Mouse (Mus musculus): ENCODE data around the gene Rpl13a. TPM values are rescaled to one million over a fixed set of nuclear protein-coding genes. Genes with fewer than 3 reads are reported as not detected.
"Not testable (repeated sequence)": the region's sequence is repeated elsewhere in the genome, so short reads cannot be mapped to it uniquely, and the experiment has no call there.

Gene Rpl13a
- polyA plus RNA-seq, 1 experiment from 2014 or later = 1,056 TPM

- Histone ChIP-seq H3K4me3 (ENCODE audit: low read depth, low read length) (peak overlapping the region; percentile 93), H3K27ac (ENCODE audit: low read depth, low read length) (peak overlapping the region; percentile 95), H3K9ac (ENCODE audit: low read depth, low read length) (peak overlapping the region; percentile 100), H3K4me1 (ENCODE audit: control insufficient read depth, insufficient read depth, low read length) (peaks cover 35% of the 10 kb centered on the region), H3K4me2 (peak overlapping the region; percentile 96), H3K9me3 (replicated peaks; ENCODE audit: control insufficient read depth, low read length) (no peaks in the 10 kb centered on the region), H3K27me3 (ENCODE audit: control insufficient read depth, insufficient read depth, low read length) (no peaks in the 10 kb centered on the region), H3K36me3 (ENCODE audit: control insufficient read depth, insufficient read depth, low read length) (peaks cover 32% of the 10 kb centered on the region)
- 31% methylated on average over 21 of the region's 21 CpGs for WGBS (ENCODE audit: insufficient replicate concordance)
- no peak for ATAC-seq (replicated peaks; ENCODE audit: insufficient number of reproducible peaks, low FRiP score, low TSS enrichment)
Measured at GRCm38 (mm10) chr7:45126844-45127699, 1.5 kb downstream of the Rpl13a start.

GRCm38 (mm10) chr7:45126147-45126843 is 2.3 kb downstream of the Rpl13a start:
- WGBS (ENCODE audit: insufficient replicate concordance) = 77% methylated on average over 17 of the region's 17 CpGs
- Histone ChIP-seq H3K27me3 (ENCODE audit: control insufficient read depth, insufficient read depth, low read length) (no peaks in the 10 kb centered on the region), H3K4me1 (ENCODE audit: control insufficient read depth, insufficient read depth, low read length) (peaks cover 33% of the 10 kb centered on the region), H3K9ac (ENCODE audit: low read depth, low read length) (peak overlapping the region; percentile 100), H3K27ac (ENCODE audit: low read depth, low read length) (peak overlapping the region; percentile 95), H3K4me3 (ENCODE audit: low read depth, low read length) (peak overlapping the region; percentile 93), H3K4me2 (peak overlapping the region; percentile 96), H3K36me3 (ENCODE audit: control insufficient read depth, insufficient read depth, low read length) (peaks cover 39% of the 10 kb centered on the region), H3K9me3 (replicated peaks; ENCODE audit: control insufficient read depth, low read length) (no peaks in the 10 kb centered on the region)
- ATAC-seq (replicated peaks; ENCODE audit: insufficient number of reproducible peaks, low FRiP score, low TSS enrichment) = no peak

DNA sequence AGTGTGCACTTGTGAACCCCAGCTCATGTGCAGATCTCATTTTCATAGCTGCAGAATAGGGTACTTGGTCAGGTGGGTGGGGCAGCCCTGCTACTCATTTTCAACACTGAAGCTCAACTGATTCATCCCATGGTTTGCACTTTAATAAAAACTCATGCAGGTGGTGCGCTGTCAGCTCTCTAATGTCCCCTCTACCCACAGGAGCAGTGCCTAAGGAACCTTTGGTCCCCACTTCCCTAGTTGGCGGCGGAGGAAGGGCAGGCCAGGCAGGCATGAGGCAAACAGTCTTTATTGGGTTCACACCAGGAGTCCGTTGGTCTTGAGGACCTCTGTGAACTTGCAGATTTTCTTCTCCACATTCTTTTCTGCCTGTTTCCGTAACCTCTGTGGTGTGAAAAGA is 2.9 kb downstream of the Rpl13a start:
- peak overlapping the region; percentile 61 for H3K4me2 ChIP-seq
- not testable (repeated sequence) for H3K4me3 ChIP-seq (ENCODE audit: low read depth, low read length); H3K9ac ChIP-seq (ENCODE audit: low read depth, low read length); H3K27me3 ChIP-seq (ENCODE audit: control insufficient read depth, insufficient read depth, low read length); H3K9me3 ChIP-seq (replicated peaks; ENCODE audit: control insufficient read depth, low read length); ATAC-seq (replicated peaks; ENCODE audit: insufficient number of reproducible peaks, low FRiP score, low TSS enrichment)
- H3K4me1 ChIP-seq (ENCODE audit: control insufficient read depth, insufficient read depth, low read length) = peaks cover 35% of the 10 kb centered on the region
- 0 out of 2 replicates have a peak overlapping the region, but pooled peaks have one; percentile 29 for H3K27ac ChIP-seq (ENCODE audit: low read depth, low read length)
- 75% methylated on average over 5 of the region's 5 CpGs for WGBS (ENCODE audit: insufficient replicate concordance)
- H3K36me3 ChIP-seq (ENCODE audit: control insufficient read depth, insufficient read depth, low read length) = peaks cover 45% of the 10 kb centered on the region

- 0 out of 2 replicates have a peak overlapping the region, but pooled peaks have one; percentile 29 for H3K27ac ChIP-seq (ENCODE audit: low read depth, low read length)
- 25% methylated on average over 7 of the region's 7 CpGs for WGBS (ENCODE audit: insufficient replicate concordance)
- peaks cover 35% of the 10 kb centered on the region for H3K4me1 ChIP-seq (ENCODE audit: control insufficient read depth, insufficient read depth, low read length)
- H3K9me3 ChIP-seq (replicated peaks; ENCODE audit: control insufficient read depth, low read length) = no peaks in the 10 kb centered on the region
- peak overlapping the region; percentile 61 for H3K4me2 ChIP-seq
- ATAC-seq (replicated peaks; ENCODE audit: insufficient number of reproducible peaks, low FRiP score, low TSS enrichment) = no peak
- no peak overlapping the region for H3K9ac ChIP-seq (ENCODE audit: low read depth, low read length)
- no peaks in the 10 kb centered on the region for H3K27me3 ChIP-seq (ENCODE audit: control insufficient read depth, insufficient read depth, low read length)
- H3K36me3 ChIP-seq (ENCODE audit: control insufficient read depth, insufficient read depth, low read length) = peaks cover 45% of the 10 kb centered on the region
- no peak overlapping the region for H3K4me3 ChIP-seq (ENCODE audit: low read depth, low read length)
Measured at GRCm38 (mm10) chr7:45125144-45125600, 3.4 kb downstream of the Rpl13a start.

DNA sequence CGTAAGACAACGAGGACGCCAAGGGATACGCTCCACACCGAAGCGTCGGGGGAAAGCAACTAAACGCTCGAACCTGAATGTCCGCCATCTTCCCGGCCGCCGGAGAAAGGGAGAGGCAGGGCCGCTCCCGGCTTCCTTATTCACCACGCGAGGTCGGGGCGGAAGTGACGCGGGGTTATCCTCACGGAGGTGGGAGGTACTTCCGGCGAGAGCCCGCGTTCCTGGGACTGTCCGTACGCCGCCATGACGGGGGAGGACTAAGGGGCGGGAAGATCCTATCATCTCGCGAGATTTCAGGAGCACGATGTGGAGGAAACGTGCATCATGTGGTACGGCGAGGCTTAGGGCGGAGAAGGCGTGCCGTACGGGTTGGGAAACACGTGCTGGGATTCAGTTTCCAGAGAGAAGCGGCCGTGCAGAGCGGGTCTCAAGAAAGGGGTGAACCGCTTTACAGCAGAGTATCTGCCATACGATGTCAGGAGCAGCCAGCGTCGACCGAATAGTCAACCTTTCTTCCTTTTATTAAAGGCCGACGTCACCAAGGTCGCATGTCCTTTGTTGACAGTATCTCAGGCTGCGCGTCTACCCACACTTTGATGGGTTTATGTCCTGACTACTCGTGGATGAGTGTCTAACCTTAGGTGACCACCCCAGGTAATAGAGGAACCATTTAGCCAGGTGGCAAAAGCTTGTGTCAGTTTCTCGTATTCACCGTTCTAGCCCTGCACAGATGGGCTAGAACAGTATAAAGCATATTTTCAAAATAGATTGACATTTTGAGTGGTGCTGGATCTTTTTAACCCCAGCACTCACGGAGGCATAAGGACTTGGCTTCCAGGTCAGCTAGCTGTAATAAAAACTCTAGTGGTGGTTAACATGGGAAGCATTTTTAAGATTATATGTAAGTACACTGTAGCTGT is 4.1 kb downstream of the Rpl13a start, which contains the start of gene Rps11:
Gene Rps11, minus strand, starts transcription at position 216 of the 920 bp plus-strand sequence.
- Histone ChIP-seq H3K4me3 (ENCODE audit: low read depth, low read length) (peak within 1 kb of the TSS; percentile 57), H3K36me3 (ENCODE audit: control insufficient read depth, insufficient read depth, low read length) (peaks cover 45% of the 10 kb centered on the region), H3K27me3 (ENCODE audit: control insufficient read depth, insufficient read depth, low read length) (no peaks in the 10 kb centered on the region), H3K4me1 (ENCODE audit: control insufficient read depth, insufficient read depth, low read length) (peaks cover 30% of the 10 kb centered on the region), H3K27ac (ENCODE audit: low read depth, low read length) (peak within 1 kb of the TSS; percentile 89), H3K9ac (ENCODE audit: low read depth, low read length) (peak within 1 kb of the TSS; percentile 85), H3K9me3 (replicated peaks; ENCODE audit: control insufficient read depth, low read length) (no peaks in the 10 kb centered on the region), H3K4me2 (peak within 1 kb of the TSS; percentile 87)
- WGBS (ENCODE audit: insufficient replicate concordance) = 1% methylated on average over 59 of the region's 59 CpGs
- ATAC-seq (replicated peaks; ENCODE audit: insufficient number of reproducible peaks, low FRiP score, low TSS enrichment) = peak; percentile 79

- peak overlapping the region; percentile 85 for H3K9ac ChIP-seq (ENCODE audit: low read depth, low read length)
- H3K4me3 ChIP-seq (ENCODE audit: low read depth, low read length) = peak overlapping the region; percentile 57
- 26% methylated on average over 12 of the region's 12 CpGs for WGBS (ENCODE audit: insufficient replicate concordance)
- H3K9me3 ChIP-seq (replicated peaks; ENCODE audit: control insufficient read depth, low read length) = no peaks in the 10 kb centered on the region
- peaks cover 30% of the 10 kb centered on the region for H3K4me1 ChIP-seq (ENCODE audit: control insufficient read depth, insufficient read depth, low read length)
- no peak overlapping the region; the same call in 1 of the 2 replicates for H3K27ac ChIP-seq (ENCODE audit: low read depth, low read length)
- H3K4me2 ChIP-seq = peak overlapping the region; percentile 87
- peaks cover 46% of the 10 kb centered on the region for H3K36me3 ChIP-seq (ENCODE audit: control insufficient read depth, insufficient read depth, low read length)
- no peak for ATAC-seq (replicated peaks; ENCODE audit: insufficient number of reproducible peaks, low FRiP score, low TSS enrichment)
- no peaks in the 10 kb centered on the region for H3K27me3 ChIP-seq (ENCODE audit: control insufficient read depth, insufficient read depth, low read length)
Measured at GRCm38 (mm10) chr7:45123186-45123570, 5.4 kb downstream of the Rpl13a start.

- Histone ChIP-seq H3K9ac (ENCODE audit: low read depth, low read length) (peak overlapping the region; percentile 85), H3K4me2 (peak overlapping the region; percentile 87), H3K27me3 (ENCODE audit: control insufficient read depth, insufficient read depth, low read length) (no peaks in the 10 kb centered on the region), H3K4me3 (ENCODE audit: low read depth, low read length) (peak overlapping the region; percentile 57), H3K9me3 (replicated peaks; ENCODE audit: control insufficient read depth, low read length) (no peaks in the 10 kb centered on the region), H3K27ac (ENCODE audit: low read depth, low read length) (no peak overlapping the region), H3K4me1 (ENCODE audit: control insufficient read depth, insufficient read depth, low read length) (peaks cover 30% of the 10 kb centered on the region), H3K36me3 (ENCODE audit: control insufficient read depth, insufficient read depth, low read length) (peaks cover 47% of the 10 kb centered on the region)
- WGBS (ENCODE audit: insufficient replicate concordance) = 81% methylated on average over 15 of the region's 15 CpGs
- no peak for ATAC-seq (replicated peaks; ENCODE audit: insufficient number of reproducible peaks, low FRiP score, low TSS enrichment)
Measured at GRCm38 (mm10) chr7:45122561-45123185, 5.9 kb downstream of the Rpl13a start.

Measured in heart, embryonic 11.5 days (tissue).